22 mouse cellular contexts compared by ENCODE assay signal in genomic region chr12:114468857-114469256, GRCm38 (mm10).
DNase-seq lines count a peak whose midpoint lies in the region; ATAC-seq lines count a peak whose summit lies in the region.
"Had no signal": no experiment of that assay in that cellular context is flagged by ENCODE, and none has a peak within 500 bp of the region (broad histone marks: within the 10 kb centered on the region; RNA-seq: fewer than 3 reads in every experiment).

No protein-coding gene starts in this region.

- ATAC-seq in inflammation-experienced regulatory T-cells, adult 6 months = peak; percentile 52
- no peak for ATAC-seq in heart, embryonic 12.5 days (ENCODE audit: insufficient number of reproducible peaks, low FRiP score)
- ATAC-seq: forebrain, embryonic 15.5 days; intestine, embryonic 15.5 days had no signal

- H3K9me3 ChIP-seq in heart, embryonic 12.5 days (replicated peaks) = peaks cover 14% of the 10 kb centered on the region; the same call in 1 of the 2 replicates
- H3K9me3 ChIP-seq: intestine, embryonic 15.5 days; liver, embryonic 13.5 days had no signal

- H3K9ac ChIP-seq in heart, embryonic 12.5 days = no peak overlapping the region
- H3K9ac ChIP-seq: embryonic facial prominence, embryonic 13.5 days; forebrain, embryonic 15.5 days; hindbrain, embryonic 12.5 days; intestine, embryonic 15.5 days; limb, embryonic 12.5 days; liver, embryonic 13.5 days; lung, embryonic 14.5 days; neural tube, embryonic 12.5 days had no signal

- no peak overlapping the region for H3K4me2 ChIP-seq in heart, embryonic 12.5 days
- H3K4me2 ChIP-seq: embryonic facial prominence, embryonic 13.5 days; forebrain, embryonic 15.5 days; hindbrain, embryonic 12.5 days; intestine, embryonic 15.5 days; limb, embryonic 12.5 days; liver, embryonic 13.5 days; lung, embryonic 14.5 days; midbrain, embryonic 11.5 days; neural tube, embryonic 12.5 days had no signal

- H3K27ac ChIP-seq in heart, embryonic 12.5 days (ENCODE audit: poor library complexity, severe bottlenecking) = no peak overlapping the region
- H3K27ac ChIP-seq: embryonic facial prominence, embryonic 13.5 days; forebrain, embryonic 15.5 days; heart, embryonic 10.5 days; hindbrain, embryonic 12.5 days; intestine, embryonic 15.5 days; limb, embryonic 12.5 days; liver, embryonic 13.5 days; neural tube, embryonic 12.5 days had no signal

- H3K36me3 ChIP-seq in heart, embryonic 12.5 days = no peaks in the 10 kb centered on the region
- H3K36me3 ChIP-seq: embryonic facial prominence, embryonic 13.5 days; forebrain, embryonic 15.5 days; heart, embryonic 10.5 days; hindbrain, embryonic 12.5 days; intestine, embryonic 15.5 days; limb, embryonic 12.5 days; liver, embryonic 13.5 days; neural tube, embryonic 12.5 days had no signal

- WGBS in heart, embryonic 12.5 days = 79% methylated on average over 2 of the region's 2 CpGs

- H3K27me3 ChIP-seq in heart, embryonic 12.5 days (replicated peaks) = no peaks in the 10 kb centered on the region
- H3K27me3 ChIP-seq: embryonic facial prominence, embryonic 13.5 days; forebrain, embryonic 15.5 days; hindbrain, embryonic 12.5 days; intestine, embryonic 15.5 days; limb, embryonic 12.5 days; liver, embryonic 13.5 days; neural tube, embryonic 12.5 days had no signal

- no peak overlapping the region for H3K4me3 ChIP-seq in heart, embryonic 12.5 days
- H3K4me3 ChIP-seq: embryonic facial prominence, embryonic 13.5 days; forebrain, embryonic 15.5 days; heart, embryonic 10.5 days; hindbrain, embryonic 12.5 days; intestine, embryonic 15.5 days; limb, embryonic 12.5 days; liver, embryonic 13.5 days; neural tube, embryonic 12.5 days had no signal

- peak; percentile 8 for DNase-seq in adrenal gland, adult 2 months
- no peak for DNase-seq in adrenal gland, postnatal 10 days
- peak; percentile 17 to 19 for DNase-seq in thymus, postnatal 10 days (ENCODE audit: low spot score in 2 of 2)
- no peak for DNase-seq in kidney, adult 8-10 months
- no peak for DNase-seq in kidney, postnatal 4 days
- DNase-seq: cerebellum, adult 18-20 months; gastrocnemius, postnatal 25 days; heart, postnatal 10 days; liver, embryonic 13.5 days; lung, embryonic 14.5 days; lung, postnatal 36 days; right cerebral cortex, adult 18-20 months had no signal

- no peaks in the 10 kb centered on the region for H3K4me1 ChIP-seq in heart, embryonic 12.5 days (replicated peaks)
- H3K4me1 ChIP-seq: embryonic facial prominence, embryonic 13.5 days; forebrain, embryonic 15.5 days; heart, embryonic 10.5 days; hindbrain, embryonic 12.5 days; intestine, embryonic 15.5 days; limb, embryonic 12.5 days; liver, embryonic 13.5 days; neural tube, embryonic 12.5 days had no signal

Comparison
In these comparisons a context has a peak if more than half of its experiments do, and no peak if none do; other contexts are left out.
1. DNase-seq: peak in adrenal gland, adult 2 months (single experiment) and thymus, postnatal 10 days (2 of 2); none in adrenal gland, postnatal 10 days (single experiment), kidney, adult 8-10 months (0 of 2) and kidney, postnatal 4 days (0 of 2).